Mouse (Mus musculus): Measurements from ENCODE around the gene Chpt1. TPM values are rescaled to one million over a fixed set of nuclear protein-coding genes. Genes with fewer than 3 reads are reported as not detected.

Chpt1 gene
- polyA plus RNA-seq, 1 experiment from 2014 or later, result 46.9 TPM

DNA sequence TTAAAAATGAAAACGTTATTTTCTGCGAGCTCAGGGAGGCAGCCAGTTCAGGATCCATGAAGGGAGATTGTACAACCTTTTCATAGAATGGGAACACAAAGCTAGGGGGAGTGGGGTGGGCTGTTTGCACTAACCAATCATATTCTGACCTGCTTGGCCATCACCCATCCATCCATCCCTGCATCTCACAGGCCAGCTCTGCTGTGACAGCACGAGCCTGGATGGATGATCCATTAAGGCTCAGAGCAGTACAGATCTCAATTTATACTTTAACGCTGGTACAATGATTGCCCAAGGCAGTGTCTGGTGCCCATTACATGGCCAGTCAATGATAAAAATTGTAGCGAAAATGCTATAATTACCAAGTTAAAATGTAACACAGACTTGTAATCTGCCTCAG is 77.0 kb downstream of the Chpt1 start:
- WGBS, result 48% methylated on average over 5 of the region's 5 CpGs

DNA sequence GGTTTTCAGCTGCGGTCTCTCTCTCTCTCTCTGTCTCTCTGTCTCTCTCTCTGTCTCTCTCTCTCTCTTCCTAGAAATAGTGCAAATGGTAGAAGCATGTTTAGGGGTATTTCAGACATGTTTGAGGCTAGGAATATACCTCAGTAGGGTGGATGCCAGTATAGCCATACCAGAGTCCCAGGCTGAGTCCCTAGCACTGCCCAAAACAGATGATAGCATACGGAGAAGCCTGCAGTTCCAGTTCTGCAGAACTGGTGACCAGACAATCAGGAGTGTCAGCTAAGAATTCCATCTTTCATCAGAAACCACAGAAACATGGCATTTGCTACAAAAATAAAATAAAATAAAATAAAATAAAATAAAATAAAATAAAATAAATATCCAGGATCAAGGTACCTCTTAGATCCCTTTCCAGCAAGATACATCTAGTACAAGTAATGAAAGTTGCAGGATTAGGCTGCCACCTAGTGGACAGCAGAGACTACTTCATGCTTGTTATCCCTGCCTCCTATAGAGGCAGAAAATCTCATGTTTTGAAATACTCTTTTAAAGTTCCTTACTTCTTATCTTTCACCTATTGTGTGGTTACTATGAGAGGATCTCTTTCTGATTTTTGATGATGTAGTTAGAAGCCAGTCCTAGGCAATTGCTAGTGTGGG is 77.6 kb downstream of the Chpt1 start:
- Histone ChIP-seq H3K4me1 (replicated peaks) (peaks cover 6% of the 10 kb centered on the region; the same call in 1 of the 2 replicates), H3K4me2 (no peak overlapping the region), H3K4me3 (no peak overlapping the region), H3K36me3 (peaks cover 15% of the 10 kb centered on the region), H3K27ac (no peak overlapping the region), H3K9me3 (replicated peaks) (no peaks in the 10 kb centered on the region), H3K27me3 (no peaks in the 10 kb centered on the region), H3K9ac (no peak overlapping the region)
- WGBS, result 93% methylated on average over 2 of the region's 2 CpGs
- ATAC-seq (replicated peaks; ENCODE audit: insufficient number of reproducible peaks, insufficient read depth, low FRiP score, low read depth), result no peak

More for the DNA sequence above, 77.0 kb downstream of the Chpt1 start:
- Histone ChIP-seq H3K4me1 (replicated peaks) (peaks cover 3% of the 10 kb centered on the region; the same call in 1 of the 2 replicates), H3K36me3 (peaks cover 15% of the 10 kb centered on the region), H3K27ac (no peak overlapping the region), H3K9me3 (replicated peaks) (no peaks in the 10 kb centered on the region), H3K4me3 (no peak overlapping the region), H3K27me3 (no peaks in the 10 kb centered on the region), H3K4me2 (no peak overlapping the region), H3K9ac (no peak overlapping the region)
- ATAC-seq (replicated peaks; ENCODE audit: insufficient number of reproducible peaks, insufficient read depth, low FRiP score, low read depth), result no peak

GRCm38 (mm10) chr10:88420655-88421435 is 83.0 kb downstream of the Chpt1 start:
- peak overlapping the region; percentile 47 for H3K27ac ChIP-seq
- no peak overlapping the region for H3K4me3 ChIP-seq
- no peak overlapping the region for H3K9ac ChIP-seq
- H3K4me2 ChIP-seq, result no peak overlapping the region
- peaks cover 14% of the 10 kb centered on the region; the same call in 1 of the 2 replicates for H3K4me1 ChIP-seq (replicated peaks)
- H3K27me3 ChIP-seq, result no peaks in the 10 kb centered on the region
- 69% methylated on average over 19 of the region's 19 CpGs for WGBS
- H3K36me3 ChIP-seq, result peaks cover 11% of the 10 kb centered on the region
- H3K9me3 ChIP-seq (replicated peaks), result no peaks in the 10 kb centered on the region
- peak; percentile 70; the same call in 1 of the 2 replicates for ATAC-seq (replicated peaks; ENCODE audit: insufficient number of reproducible peaks, insufficient read depth, low FRiP score, low read depth)

DNA sequence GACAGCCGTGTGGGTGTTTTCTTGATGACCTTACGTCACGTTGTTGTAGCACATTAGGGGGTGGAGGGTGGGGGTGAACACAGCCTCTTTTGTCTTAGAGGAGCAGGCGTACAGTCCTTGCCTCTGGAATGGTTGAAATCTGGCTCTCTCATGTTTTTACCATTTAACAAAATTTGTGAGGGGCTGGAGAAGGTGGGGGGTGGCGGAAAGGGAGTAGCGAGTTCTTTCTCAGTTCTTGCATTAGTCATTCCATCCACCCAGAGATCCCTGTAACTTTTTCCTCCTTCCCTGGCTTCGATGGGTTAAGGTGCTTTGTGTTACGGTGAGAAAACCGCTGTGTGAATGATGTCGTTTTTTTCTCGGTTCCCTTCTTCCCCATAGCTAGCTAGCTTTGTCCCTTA is 83.7 kb downstream of the Chpt1 start:
- ATAC-seq (replicated peaks; ENCODE audit: insufficient number of reproducible peaks, insufficient read depth, low FRiP score, low read depth), result no peak
- peaks cover 14% of the 10 kb centered on the region for H3K36me3 ChIP-seq
- H3K4me3 ChIP-seq, result no peak overlapping the region
- peak overlapping the region; percentile 47; the same call in 1 of the 2 replicates for H3K27ac ChIP-seq
- WGBS, result 70% methylated on average over 11 of the region's 11 CpGs
- peaks cover 14% of the 10 kb centered on the region; the same call in 1 of the 2 replicates for H3K4me1 ChIP-seq (replicated peaks)
- H3K9me3 ChIP-seq (replicated peaks), result no peaks in the 10 kb centered on the region
- H3K9ac ChIP-seq, result no peak overlapping the region
- H3K27me3 ChIP-seq, result no peaks in the 10 kb centered on the region
- no peak overlapping the region for H3K4me2 ChIP-seq

- H3K4me2 ChIP-seq, result no peak overlapping the region
- H3K4me1 ChIP-seq (replicated peaks), result peaks cover 12% of the 10 kb centered on the region; the same call in 1 of the 2 replicates
- H3K27ac ChIP-seq, result no peak overlapping the region
- 90% methylated on average over 5 of the region's 5 CpGs for WGBS
- H3K9me3 ChIP-seq (replicated peaks), result no peaks in the 10 kb centered on the region
- ATAC-seq (replicated peaks; ENCODE audit: insufficient number of reproducible peaks, insufficient read depth, low FRiP score, low read depth), result no peak
- no peaks in the 10 kb centered on the region for H3K27me3 ChIP-seq
- H3K9ac ChIP-seq, result no peak overlapping the region
- no peak overlapping the region for H3K4me3 ChIP-seq
- peaks cover 17% of the 10 kb centered on the region for H3K36me3 ChIP-seq
These were observed 86.2 kb downstream of the Chpt1 start for GRCm38 (mm10) chr10:88417686-88418085.

DNA sequence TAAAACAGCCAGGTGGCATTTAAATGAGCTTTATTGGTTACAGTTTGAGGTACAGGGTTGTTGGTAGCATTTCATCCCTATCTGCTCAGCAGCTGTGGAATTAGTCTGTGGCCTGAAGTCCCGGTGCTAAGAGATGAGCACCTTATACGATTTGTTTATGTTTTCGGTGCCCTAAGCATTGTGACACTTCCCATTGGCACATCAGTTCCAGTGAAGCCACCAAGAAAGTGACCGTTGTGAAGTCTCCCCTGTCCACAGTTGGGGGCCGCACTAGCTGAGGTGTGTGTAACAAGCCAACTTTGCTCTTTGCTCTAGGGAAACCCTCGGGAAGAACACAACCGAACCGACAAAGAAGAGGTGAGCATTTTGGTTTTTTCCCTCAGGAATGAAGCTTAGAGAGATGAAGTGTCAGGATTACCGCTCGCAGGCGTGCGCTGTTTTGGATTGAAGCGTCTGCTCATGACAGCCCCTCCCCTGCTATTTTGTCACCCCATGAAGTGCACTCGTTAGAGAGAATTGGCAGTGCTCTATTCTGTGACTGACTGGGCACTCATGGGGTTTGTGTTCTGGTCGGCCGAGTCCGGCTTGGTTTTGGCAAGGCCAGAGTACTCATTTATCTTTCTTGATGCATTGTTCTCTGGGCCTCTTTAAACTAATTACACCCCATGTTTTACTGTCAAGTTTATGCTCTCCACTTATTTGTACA is 91.4 kb downstream of the Chpt1 start:
- H3K4me2 ChIP-seq, result no peak overlapping the region
- no peak overlapping the region for H3K9ac ChIP-seq
- WGBS, result 71% methylated on average over 17 of the region's 17 CpGs
- no peaks in the 10 kb centered on the region for H3K27me3 ChIP-seq
- ATAC-seq (replicated peaks; ENCODE audit: insufficient number of reproducible peaks, insufficient read depth, low FRiP score, low read depth), result no peak
- H3K4me3 ChIP-seq, result no peak overlapping the region
- peaks cover 14% of the 10 kb centered on the region for H3K4me1 ChIP-seq (replicated peaks)
- H3K36me3 ChIP-seq, result peaks cover 11% of the 10 kb centered on the region
- H3K9me3 ChIP-seq (replicated peaks), result no peaks in the 10 kb centered on the region
- no peak overlapping the region for H3K27ac ChIP-seq

DNA sequence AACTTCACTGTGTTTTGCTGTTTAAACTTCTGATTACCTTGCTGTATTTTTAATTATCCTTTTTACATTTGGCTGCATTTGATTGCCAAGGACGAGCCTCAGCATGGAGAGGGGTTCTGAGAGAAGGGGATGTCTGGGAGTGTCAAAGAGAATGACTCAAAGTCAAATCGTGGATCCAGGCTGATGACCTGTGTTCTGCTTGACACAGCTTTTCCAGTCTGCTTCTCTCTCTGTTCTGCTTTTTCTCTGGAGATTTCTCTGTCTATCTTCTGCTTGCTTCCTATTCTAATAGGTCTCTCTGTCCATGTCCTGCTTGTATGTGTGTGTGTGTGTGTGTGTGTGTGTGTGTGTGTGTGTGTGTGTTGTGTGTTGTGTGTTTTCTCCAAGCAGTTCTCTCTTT is 94.1 kb downstream of the Chpt1 start:
- H3K36me3 ChIP-seq, result no peaks in the 10 kb centered on the region
- ATAC-seq (replicated peaks; ENCODE audit: insufficient number of reproducible peaks, insufficient read depth, low FRiP score, low read depth), result no peak
- H3K4me1 ChIP-seq (replicated peaks), result peaks cover 20% of the 10 kb centered on the region
- no peak overlapping the region for H3K4me3 ChIP-seq
- 67% methylated on average over 2 of the region's 2 CpGs for WGBS
- H3K9me3 ChIP-seq (replicated peaks), result no peaks in the 10 kb centered on the region
- H3K9ac ChIP-seq, result no peak overlapping the region
- no peak overlapping the region for H3K4me2 ChIP-seq
- H3K27ac ChIP-seq, result no peak overlapping the region
- H3K27me3 ChIP-seq, result no peaks in the 10 kb centered on the region

DNA sequence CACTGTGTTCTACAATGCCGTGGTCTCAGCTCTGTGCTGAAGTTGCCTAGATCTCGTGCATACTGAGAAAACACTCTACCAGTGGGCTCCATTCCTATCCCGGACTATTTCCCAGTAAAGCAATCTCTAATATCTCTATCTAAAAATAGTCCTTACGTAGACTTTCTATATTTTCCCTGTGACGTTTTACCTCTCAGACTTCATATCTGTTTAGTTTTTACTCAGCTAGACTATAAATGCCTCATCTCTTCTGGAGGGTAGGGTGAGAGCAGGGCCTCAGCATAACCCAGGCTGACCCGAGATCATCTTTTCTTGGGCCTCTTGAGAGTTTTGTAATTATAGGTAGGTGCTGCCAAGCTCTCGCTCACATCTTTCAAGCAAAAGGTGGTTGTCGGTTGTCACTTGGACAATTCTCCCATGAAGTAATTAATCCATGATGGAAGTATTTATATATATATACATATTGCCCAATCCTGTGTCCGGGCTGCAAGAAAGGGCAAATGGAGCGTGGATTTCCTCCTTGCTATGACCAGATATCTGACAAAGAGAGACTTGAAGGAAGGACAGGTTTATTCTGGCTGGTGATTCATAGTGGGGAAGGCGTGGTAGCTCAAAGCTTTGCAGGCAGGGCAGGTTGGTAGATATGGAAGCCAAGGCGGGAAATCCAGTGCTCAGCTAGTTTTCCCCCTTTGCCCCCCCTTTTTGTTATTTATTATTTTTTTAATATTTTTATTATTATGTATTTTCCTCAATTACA is 95.8 kb downstream of the Chpt1 start:
- Histone ChIP-seq H3K9ac (no peak overlapping the region), H3K27ac (no peak overlapping the region), H3K4me1 (replicated peaks) (peaks cover 20% of the 10 kb centered on the region), H3K9me3 (replicated peaks) (no peaks in the 10 kb centered on the region), H3K4me2 (no peak overlapping the region), H3K4me3 (no peak overlapping the region), H3K27me3 (no peaks in the 10 kb centered on the region), H3K36me3 (no peaks in the 10 kb centered on the region)
- WGBS, result 71% methylated on average over 12 of the region's 12 CpGs
- no peak for ATAC-seq (replicated peaks; ENCODE audit: insufficient number of reproducible peaks, insufficient read depth, low FRiP score, low read depth)

GRCm38 (mm10) chr10:88405812-88406211 is 98.1 kb downstream of the Chpt1 start:
- Histone ChIP-seq H3K9me3 (replicated peaks) (no peaks in the 10 kb centered on the region), H3K4me1 (replicated peaks) (peaks cover 20% of the 10 kb centered on the region), H3K27me3 (no peaks in the 10 kb centered on the region), H3K4me2 (no peak overlapping the region), H3K9ac (no peak overlapping the region), H3K4me3 (no peak overlapping the region), H3K36me3 (peaks cover 4% of the 10 kb centered on the region; the same call in 1 of the 2 replicates), H3K27ac (peak overlapping the region; percentile 28; the same call in 1 of the 2 replicates)
- ATAC-seq (replicated peaks; ENCODE audit: insufficient number of reproducible peaks, insufficient read depth, low FRiP score, low read depth), result no peak
- WGBS, result 64% methylated on average over 7 of the region's 7 CpGs

DNA sequence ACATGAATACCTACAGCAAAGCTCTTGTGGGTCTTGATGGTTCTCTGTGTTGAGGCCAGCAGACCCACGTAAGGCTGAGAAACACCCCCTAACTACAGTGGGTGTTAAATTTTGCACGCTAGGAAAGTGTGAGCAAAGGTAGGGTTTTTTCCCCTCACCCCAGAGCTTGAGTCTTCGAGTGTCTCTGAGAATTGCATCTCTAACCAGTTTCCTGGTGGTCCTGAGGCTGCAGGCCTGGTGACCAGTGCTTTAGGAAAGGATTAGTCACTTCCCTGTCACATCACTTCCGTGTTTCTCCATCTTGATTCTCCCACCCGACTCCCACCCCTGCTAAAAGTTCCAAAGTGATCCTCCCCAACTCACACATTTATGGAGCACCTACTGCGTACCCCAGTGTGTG is 99.7 kb downstream of the Chpt1 start:
- H3K27ac ChIP-seq, result no peak overlapping the region
- H3K4me1 ChIP-seq (replicated peaks), result peaks cover 13% of the 10 kb centered on the region
- H3K9me3 ChIP-seq (replicated peaks), result no peaks in the 10 kb centered on the region
- peaks cover 4% of the 10 kb centered on the region; the same call in 1 of the 2 replicates for H3K36me3 ChIP-seq
- 79% methylated on average over 6 of the region's 6 CpGs for WGBS
- H3K4me2 ChIP-seq, result no peak overlapping the region
- no peak overlapping the region for H3K9ac ChIP-seq
- no peaks in the 10 kb centered on the region for H3K27me3 ChIP-seq
- H3K4me3 ChIP-seq, result no peak overlapping the region
- no peak for ATAC-seq (replicated peaks; ENCODE audit: insufficient number of reproducible peaks, insufficient read depth, low FRiP score, low read depth)

DNA sequence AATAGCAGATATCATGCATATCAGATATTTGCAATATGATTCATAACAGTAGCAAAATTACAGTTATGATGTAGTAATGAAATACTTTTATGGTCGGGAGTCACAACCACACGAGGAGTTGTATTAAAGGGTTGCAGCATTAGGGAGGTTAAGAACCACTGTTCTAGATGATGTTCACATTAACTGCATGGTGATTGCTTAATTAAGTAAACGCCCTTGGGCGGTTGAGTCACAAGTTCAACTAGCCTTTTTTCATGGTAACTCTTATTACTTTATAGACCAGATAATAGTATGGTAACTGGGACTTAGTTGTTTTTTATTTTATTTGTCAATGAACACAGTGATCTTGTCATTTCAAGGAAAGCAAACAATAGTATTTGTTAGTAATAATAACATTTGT is 100.9 kb downstream of the Chpt1 start:
- Histone ChIP-seq H3K27me3 (no peaks in the 10 kb centered on the region), H3K4me1 (replicated peaks) (peaks cover 10% of the 10 kb centered on the region), H3K36me3 (peaks cover 4% of the 10 kb centered on the region; the same call in 1 of the 2 replicates), H3K27ac (no peak overlapping the region), H3K9me3 (replicated peaks) (no peaks in the 10 kb centered on the region), H3K4me2 (no peak overlapping the region), H3K4me3 (no peak overlapping the region), H3K9ac (no peak overlapping the region)
- 93% methylated on average over 4 of the region's 4 CpGs for whole genome bisulfite sequencing
- ATAC-seq (replicated peaks; ENCODE audit: insufficient number of reproducible peaks, insufficient read depth, low FRiP score, low read depth), result no peak

Measured in heart, embryonic 15.5 days (tissue).